Mouse (Mus musculus) right cerebral cortex, postnatal 10 days (tissue): ENCODE results near the gene Ank3.
"Not testable (repeated sequence)": the region's sequence is repeated elsewhere in the genome, so short reads cannot be mapped to it uniquely, and the experiment has no call there.

Experiments used
- DNase-seq, 2 experiments: peaks; one replicate each; pipeline ENCODE4 v3.0.0; 2021; ENCODE audit warnings: low spot score in 2 of 2

Gene Ank3

DNA sequence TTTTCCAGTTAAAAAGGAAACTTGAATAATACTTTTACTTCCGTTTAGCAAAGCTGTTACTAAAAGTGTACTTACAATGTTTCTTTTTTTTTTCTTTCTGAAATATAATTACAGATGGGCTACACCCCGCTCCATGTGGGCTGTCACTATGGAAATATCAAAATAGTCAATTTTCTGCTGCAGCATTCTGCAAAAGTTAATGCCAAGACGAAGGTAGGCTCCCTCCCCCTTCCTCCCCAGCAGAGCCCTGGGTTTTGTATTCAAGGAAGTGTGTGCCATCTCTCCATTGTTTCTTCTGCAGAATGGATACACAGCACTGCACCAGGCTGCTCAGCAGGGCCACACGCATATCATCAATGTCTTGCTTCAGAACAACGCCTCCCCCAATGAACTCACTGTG, 499.4 kb downstream of the Ank3 start:
- peak in 1 of 2 experiments; percentile 55 for DNase-seq

DNA sequence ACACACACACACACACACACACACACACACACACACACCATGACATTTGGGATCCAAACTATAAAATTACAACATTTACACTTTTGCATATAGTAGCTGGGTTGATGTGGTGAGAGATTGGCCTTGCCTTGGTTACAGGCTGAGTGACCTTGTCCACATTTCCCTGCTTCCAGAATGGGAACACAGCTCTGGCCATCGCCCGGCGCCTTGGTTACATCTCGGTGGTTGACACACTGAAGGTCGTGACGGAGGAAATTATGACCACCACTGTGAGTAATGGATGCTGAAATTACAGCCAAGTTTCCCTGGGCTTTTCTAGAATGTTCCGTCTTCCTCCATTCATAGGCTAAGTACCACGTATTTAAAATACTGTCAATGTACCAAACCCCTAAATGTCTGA, 500.2 kb downstream of the Ank3 start:
- no peak for DNase-seq

DNA sequence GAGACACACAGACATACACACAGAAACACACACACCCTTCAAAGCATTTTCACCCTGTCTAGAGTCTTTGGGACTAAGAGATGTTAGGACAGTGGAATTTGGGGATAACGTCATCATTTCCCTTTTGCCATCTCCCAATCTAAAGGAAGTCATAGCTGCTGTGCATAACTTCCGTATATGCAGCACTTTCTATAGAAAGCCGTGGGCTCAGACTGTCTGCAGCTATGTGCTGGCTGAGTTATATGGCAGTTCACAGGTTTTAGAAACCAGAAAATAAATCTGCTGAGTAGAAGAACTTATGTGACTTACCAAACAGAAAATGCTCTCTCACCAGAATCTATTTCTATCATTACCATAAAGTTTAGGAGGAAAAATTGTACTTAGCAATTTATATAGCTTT, 501.2 kb downstream of the Ank3 start:
- no peak for DNase-seq

DNA sequence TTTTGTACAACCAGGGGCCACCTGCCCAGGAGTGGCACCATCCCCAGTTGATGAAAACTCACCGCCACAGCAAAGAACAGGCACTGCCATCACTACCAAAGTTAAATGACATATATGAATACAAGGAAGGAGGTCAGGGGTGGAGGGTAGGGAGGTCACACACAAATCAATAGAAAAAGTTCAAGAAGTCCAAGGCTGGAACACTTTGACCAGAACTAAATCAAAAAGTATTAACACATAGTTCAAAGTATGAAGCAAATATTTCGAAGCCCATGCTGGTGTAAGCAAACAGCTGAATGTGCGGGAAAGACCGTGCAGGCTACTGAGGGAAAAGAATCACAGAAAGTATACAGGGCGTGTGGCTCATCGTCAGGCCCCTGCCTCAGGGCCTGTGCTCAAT, 503.5 kb downstream of the Ank3 start:
- no peak for DNase-seq

DNA sequence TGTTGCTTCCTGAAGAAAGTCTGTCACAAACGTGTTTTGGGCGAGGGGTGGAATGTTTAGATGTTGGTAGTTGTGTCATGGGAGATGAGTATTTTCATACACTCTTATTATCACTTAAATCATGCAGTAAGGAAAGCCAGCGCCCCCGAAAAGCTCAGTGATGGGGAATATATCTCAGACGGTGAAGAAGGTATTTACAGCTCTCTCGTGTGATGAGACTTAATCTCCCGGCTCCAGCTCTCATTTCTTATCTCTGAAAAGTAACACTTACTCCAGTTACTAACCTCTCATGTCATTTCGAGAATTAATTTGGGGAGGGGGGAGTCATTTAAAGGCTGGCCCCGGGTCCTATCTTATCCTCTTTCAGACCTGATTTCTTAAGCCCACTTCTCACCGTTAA, 505.7 kb downstream of the Ank3 start:
- no peak for DNase-seq

DNA sequence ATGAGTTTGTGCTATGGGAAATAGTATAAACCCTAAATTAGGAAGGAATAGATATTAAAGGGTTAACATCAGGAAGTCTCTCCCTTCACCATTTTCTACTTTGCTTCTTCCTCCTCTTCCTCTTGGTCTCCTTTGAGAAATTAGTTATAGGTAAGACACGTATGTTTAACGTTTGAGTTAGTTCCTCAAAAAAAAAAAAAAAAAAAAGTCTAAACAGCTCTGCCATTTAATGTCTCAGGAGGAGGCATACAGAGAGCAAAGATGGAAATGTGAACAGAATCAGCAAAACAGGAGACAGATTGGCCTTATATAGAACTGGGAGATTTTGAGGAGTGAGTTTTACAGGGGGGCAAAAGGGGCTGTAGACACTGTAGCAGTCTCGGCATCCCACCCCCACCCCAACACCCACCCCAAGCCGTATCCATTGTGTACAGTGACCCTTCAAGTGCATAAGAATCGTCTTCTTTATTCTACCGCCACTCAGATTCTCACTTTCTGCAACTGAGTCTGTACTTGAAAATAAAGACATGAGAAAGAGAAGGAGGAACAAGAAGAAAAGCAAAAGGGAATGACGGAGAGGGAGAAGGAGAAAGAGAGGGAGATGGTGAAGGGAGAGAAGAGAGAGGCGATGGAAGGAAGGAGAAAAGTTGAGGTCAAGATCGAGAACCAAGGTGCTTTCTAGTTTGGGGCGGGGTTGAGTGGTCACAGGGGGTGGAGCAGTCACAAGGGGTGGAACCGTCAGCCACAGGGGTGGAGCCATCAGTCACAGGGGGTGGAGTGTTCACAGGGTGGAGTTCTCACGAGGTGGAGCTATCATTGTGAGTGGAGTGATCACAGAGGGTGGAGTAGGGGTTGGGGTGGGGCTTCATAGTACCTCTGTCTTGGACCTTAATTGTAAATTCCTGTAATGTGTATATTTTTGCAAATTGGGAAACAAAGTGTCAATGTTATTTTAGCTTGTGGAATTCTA, 509.5 kb downstream of the Ank3 start:
- no peak for DNase-seq

DNA sequence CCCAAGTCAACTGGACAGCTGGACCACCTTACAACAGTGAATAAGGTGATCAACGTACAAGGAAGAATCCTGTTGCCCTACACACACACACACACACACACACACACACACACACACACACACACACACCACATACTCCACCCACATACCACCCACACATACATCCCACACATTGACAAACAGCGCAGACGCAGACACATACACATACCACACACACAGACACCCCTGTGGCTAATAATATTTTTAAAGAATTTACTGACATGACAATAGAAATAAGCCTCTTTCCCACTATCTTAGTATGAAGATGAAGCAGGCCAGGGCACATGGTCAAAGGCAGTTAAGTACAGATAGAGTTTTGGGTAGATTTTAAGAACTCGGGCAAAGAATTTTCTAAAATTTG, 511.3 kb downstream of the Ank3 start:
- no peak for DNase-seq

DNA sequence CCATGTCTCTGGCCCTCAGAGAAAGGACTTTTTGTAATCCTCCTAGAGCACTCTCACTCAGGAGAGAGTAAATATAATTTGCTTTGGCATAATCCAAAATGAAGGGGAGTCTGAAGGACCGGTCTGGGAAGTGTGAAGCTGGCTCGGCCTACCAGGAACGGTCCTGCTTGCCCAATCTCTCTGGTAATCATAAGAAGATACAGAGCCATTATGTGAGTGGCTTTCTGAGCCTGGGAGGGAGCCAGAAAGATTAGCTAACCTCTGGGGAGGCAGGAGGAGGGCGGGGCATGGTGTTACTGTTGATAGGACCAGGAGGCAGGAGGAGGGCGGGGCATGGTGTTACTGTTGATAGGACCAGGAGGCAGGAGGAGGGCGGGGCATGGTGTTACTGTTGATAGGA, 511.7 kb downstream of the Ank3 start:
- not testable (repeated sequence) for DNase-seq

DNA sequence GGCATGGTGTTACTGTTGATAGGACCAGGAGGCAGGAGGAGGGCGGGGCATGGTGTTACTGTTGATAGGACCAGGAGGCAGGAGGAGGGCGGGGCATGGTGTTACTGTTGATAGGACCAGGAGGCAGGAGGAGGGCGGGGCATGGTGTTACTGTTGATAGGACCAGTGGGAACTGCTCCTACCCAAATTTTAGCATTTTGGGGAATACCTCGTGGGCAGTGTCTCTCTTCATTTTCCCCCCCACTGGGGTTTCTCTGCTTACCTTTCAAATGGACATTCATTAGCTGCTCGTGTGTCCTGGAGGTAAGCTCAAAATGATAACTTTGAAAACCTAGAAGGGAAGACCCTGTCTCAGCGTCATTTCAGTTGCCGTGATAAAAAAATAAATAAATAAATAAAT, 512.2 kb downstream of the Ank3 start:
- DNase-seq, result not testable (repeated sequence)

DNA sequence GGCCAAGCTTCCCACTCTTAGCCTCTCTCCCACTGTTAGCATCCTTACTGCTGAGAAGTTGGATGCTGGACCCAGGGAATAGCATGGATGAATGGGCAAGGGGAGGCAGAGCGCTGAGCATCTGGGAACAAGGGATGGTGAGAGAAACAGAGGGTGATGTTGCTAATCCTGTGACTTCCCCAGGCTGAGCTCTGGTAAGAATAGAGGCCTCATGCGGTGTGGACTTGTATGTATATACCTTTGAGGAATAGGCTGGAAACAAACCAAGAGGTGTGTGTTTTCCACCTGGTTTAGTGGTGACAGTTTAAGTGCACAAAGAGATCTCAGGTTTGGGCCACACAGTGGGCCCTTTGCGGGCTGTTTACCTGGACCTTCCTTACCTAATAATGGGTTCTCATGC, 517.0 kb downstream of the Ank3 start:
- DNase-seq, result no peak

DNA sequence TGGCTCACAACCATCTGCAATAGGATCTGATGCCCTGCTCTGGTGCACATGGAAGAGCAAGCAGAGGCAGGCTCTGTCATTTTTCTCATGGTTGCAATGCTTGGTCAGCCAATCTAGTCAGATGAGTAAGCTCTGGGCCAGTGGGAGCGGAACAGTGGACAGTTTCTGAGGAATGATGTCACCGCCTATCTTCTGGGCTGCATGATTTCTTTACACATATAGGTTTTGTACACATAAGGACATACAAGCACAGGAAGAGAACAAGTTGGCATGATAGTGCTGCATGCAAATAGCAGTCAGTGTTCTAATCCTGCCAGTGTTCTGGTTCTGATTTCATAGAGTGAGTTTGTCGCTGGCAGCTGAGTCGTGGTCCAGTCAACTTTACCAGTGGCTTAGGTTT, 517.6 kb downstream of the Ank3 start:
- no peak for DNase-seq

DNA sequence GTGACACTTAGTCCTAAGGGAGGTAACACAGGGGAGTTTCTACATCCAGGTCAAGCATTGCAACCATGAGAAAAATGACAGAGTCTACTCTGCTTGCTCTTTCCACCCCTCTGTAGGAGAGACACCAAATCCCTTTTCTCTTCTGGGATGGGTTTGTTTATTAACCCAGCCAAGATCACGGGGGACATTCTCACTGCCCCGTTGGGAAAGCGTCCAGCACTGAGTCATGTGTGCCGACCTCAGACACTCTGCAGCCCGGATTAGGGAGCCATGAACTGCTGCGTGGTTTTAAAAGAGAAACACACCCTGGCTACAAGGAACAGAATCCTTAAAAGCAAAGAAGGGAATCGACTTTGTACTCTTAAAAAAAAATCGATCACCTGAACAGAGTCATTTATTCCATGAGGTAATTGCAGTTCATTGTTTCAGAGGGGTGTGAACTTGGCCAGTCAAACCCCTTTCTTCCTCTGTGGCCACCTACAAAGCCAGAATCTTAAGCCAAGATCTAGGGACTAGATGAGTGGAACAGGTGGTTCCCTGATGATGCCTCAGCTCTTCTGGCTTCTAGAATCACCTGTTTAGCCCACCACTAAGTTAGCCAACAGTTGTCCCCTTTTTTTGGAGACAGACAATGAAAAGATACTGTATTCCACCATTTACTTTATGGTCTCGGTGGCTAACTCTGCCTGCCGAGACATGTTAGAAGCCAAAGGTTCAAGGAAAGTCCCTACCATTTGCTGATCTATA, 518.3 kb downstream of the Ank3 start:
- no peak for DNase-seq

DNA sequence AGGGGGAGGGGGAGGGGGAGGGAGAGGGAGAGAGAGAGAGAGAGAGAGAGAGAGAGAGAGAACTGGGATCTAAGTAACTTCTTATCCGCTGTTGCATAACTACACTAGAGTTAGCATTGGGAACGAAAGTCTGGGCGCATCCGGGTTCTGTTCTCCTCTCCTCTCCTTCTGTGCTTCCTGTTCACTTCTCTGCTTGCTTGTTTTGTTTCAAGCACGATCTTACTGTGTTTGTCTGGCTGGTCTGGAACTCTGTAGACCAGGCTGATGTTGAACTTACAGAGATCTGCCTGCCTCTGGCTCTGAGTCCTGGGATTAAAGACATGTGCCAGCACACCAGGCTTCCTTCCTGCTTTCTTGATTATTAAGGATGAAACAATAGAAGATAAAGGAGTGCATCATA, 519.1 kb downstream of the Ank3 start:
- no peak for DNase-seq

DNA sequence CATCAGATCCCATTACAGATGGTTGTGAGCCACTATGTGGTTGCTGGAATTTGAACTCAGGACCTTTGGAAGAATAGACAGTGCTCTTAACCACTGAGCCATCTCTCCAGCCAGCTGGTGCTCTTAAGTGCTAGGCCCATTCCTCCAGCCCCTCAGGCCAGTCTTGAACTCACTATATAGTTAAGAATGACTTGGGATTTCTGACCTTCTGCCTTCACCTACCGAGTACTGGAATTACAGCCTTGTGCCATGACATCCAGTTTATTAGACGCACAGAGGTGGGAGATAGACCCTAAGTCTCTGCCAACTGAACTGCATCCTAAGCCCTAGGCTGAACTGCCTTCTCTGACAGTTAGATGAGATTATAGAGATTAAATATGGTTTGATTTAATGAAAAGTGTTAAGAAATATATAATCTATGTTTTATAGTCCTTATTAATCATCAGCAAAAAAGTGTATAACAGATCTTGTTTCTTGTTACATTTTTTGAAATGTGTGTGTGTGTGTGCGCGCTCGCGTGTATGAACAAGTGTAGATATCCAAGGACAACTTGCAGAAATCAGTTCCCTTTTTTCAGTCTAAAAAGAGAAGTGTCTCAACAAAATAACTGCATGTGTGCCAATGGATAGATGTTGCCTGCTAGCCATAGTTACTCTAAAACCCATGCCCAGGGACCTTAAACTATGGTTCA, 520.0 kb downstream of the Ank3 start:
- no peak for DNase-seq

DNA sequence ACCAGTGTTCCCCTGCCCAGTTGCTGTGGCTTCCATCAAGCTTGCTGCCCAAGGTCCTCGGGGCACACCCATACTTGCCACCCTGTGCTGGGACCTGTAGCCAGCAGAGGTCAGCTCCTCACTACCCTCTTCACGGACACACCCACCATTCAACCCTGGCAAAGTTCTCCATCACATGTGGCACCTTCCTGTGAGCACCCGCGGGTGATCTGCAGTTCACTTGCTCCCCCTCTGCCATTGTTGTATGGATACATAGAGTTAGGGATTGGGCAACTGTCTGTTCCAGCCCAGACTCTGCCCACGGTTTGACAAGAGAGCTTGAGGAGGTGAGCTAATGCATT, 520.5 kb downstream of the Ank3 start:
- DNase-seq, result no peak

DNA sequence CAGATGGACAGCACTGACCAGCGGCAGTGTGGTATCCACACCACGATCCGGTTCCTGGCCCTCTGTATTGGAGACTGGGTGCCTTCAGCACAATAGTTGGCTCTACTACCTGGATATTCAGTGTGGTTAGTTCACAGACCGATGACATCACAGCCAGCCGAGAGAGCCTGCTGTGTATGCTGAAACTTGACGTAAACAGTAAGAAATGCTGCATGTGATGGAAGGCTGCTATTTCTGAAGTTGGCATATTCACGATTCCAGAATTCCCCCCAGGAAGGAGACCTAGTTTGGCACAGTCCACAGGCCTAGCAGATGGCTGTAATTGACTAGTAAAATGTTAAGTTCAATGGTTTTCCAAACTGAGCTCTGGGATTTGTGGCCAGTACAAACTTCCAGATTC, 521.2 kb downstream of the Ank3 start:
- DNase-seq, result no peak

DNA sequence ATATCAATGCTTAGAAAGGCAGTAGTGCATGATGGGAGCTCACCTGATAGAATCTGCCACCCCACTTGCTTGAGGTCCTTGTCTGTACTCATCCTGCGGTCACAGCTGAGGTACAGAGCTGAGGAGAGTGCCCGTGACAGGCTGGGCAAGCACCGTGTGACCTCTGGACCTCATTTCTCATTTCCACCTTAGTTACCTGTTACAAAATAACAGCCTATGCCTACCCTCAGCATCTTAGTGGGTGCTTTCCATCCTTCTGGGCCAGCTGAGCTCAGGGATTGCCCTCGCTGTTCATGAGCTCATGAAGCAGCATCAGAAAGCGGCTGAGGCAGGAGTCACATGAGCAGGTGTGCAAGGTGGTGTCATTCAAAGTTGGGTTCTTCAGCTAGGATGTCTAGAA, 523.5 kb downstream of the Ank3 start:
- DNase-seq, result no peak

DNA sequence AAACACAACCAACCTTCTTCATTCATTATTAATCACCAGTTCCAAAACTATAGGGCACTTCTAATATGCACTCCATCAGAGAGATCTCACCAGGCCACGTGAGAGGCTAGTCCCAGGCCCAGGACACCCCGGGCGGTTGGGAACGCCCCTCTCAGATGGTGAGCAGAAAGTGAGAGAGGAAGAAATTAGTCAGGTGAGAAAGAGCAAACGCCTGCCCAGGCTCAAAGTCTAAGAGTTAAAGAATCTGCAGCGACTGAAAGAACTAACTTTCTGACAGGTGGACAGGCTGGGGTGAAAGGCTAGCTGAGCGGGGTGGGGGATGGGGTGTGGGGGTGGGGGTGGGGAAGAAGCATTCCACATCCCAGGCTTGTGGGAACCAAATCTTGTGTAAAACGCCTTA, 525.2 kb downstream of the Ank3 start:
- DNase-seq, result no peak

DNA sequence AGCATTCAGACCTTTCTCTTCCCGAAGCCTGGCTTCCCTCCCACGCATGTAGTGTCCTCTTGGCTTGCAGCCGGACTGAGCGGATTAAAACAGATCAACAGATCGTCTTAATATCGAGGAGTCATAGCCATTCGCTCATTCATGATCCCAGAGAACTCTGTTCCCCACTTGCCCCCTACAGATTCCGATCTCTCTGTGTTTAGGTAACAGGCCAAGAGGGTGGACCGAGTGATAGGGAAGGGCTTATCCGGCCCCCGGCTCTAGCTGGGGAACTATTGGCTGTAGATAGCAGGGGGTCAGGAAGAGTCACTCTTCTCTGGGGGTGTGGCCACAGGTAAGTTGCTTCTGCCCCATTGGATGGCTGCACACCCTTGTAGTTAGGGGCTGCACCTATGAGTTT, 525.7 kb downstream of the Ank3 start:
- DNase-seq, result no peak

DNA sequence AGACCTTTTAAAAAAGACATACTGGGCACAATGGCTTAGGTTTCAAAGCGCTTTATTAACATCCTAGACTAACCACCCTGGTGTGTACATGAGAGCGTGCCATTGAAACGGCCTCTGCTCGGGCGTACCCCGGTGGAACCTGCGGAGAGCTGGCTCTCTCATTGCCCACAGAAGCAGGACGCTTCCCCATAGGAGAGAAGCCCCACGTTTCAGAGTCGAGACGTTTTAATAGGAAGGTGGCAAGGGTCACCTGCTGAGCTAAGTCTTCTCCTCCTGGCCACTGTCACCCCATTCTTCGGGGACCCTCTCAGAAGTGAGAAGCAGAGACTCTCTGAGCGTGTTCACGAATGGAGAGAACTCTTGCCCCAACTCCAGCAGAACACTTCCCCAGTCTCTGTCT, 526.3 kb downstream of the Ank3 start:
- DNase-seq, result no peak

DNA sequence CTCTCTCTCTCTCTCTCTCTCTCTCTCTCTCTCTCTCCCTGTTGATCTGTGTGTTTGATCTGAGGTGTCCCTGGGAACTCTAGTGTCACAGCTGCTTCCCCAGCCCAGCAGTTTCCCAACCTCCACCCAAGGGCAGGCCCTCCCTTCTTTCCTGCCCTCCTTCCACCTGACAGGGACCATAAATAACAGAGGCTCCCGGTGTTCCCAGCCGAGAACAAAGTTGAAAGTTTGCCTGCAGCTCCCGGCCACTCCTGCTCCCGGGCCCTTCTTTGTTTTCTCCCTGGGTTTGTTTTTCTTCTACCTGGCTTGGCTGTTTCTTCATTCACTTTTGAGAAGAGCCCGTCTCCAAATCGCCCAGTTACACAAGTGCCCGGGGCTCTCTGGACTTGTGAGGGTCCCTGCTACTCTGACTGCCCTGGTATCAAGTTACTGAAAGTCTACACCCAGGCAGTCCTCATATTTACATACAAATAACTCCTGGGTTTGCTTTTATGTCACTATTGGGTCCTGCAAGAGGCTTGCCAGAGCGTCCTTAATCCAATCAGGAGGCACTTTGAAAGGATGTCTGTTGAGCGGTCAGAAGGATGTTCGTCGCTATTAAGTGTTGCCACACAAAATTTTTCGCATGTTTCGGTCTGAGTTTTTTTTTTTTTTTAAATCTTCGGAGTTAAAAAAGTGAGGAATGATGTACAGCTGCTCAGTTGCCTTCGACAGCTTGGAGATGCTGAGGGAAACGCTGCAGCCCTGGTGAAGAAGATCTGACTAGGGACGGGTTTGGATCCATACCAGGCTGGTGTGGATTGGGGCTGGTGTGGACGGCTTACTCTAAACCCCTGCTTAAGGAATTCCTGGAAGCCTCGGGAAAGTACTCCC, 526.9 kb downstream of the Ank3 start:
- DNase-seq, result no peak
